Mouse (Mus musculus) G1E (cell line): ENCODE data around the gene Pard3.

Source experiments
- CTCF ChIP-seq: IDR thresholded peaks from 2 replicates; pipeline ENCODE4 v1.5.1; 2012; ENCODE audit warnings: low read depth, low read length, inconsistent platforms, mixed read lengths
- POLR2AphosphoS5 ChIP-seq: IDR thresholded peaks from 2 replicates; pipeline ENCODE4 v1.6.1; 2012; ENCODE audit warnings: low read depth, low read length, inconsistent platforms; ENCODE audit not compliant: insufficient replicate concordance

DNA sequence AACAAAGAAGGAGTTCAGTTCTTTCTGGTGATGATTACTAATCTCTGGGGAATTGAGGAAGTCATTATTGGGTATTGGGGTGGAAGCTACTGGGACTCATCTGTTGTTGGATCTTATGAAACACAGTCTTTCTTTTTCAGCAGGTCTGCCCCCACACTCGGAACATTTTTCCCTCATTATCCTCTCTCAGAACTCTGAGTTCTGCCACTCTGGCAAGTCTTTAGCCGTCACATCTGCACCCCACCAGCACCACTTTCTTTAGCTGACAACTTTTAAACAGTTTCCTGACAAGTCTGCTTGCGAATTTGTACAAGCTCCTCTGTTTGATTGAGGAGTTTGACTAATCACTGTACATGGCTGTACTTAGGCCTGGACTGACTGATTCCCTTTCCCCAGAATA lies 118.4 kb downstream of the Pard3 start:
- TF ChIP-seq POLR2AphosphoS5 (no peak), CTCF (no peak)
